9 mouse cellular contexts compared by ENCODE assay signal in the genomic region with DNA sequence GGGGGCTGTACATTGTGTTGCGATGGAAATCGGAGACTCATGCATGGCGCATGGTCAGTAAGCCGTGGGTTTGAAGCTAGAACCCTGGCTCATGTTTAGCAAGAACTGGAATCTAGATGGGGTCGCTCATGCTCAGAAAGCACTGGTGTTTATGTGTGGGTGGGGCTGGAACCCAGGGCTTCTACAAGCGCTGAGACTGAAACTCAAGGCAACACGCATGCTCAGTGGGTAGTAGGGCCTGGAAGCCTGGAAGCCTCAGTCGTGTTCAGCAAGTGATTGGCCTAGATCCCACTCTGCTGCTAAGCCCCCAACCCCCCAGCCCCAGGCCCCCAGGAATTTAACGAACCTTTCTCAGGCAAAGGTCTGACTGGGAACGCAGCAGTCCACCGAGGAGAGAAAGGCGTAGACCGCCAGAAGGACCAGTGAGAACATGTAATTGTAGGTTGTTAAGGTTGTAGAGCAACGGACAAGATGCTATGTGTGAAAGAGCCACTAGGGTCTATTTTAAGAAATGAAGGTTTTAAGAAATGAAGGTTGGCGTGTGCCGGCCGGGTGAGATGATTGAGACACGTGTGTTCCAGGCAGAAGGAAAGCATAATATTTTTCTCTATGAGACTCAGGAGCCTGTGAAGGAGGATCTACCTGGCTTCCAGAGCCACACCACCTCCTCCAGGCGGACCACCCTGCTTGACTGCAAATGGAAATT. TPM values are rescaled to one million over a fixed set of nuclear protein-coding genes. Genes with fewer than 3 reads are reported as not detected.
DNase-seq lines count a peak whose midpoint lies in the region; ATAC-seq and TF ChIP-seq lines count a peak whose summit lies in the region.
"Had no signal": no experiment of that assay in that cellular context is flagged by ENCODE, and none has a peak within 500 bp of the region (broad histone marks: within the 10 kb centered on the region; RNA-seq: fewer than 3 reads in every experiment).

No protein-coding gene starts in this region.

- DNase-seq in heart, adult 11 months = peak; percentile 88
- no peak for DNase-seq in heart, adult 8-10 months (ENCODE audit: low spot score)
- peak; percentile 68 to 69 for DNase-seq in spleen, postnatal 36 days (ENCODE audit: low spot score in 2 of 2)
- no peak for DNase-seq in spleen, postnatal 14 days (ENCODE audit: low spot score in 2 of 2)
- DNase-seq in adrenal gland, postnatal 36 days = no peak
- DNase-seq in adrenal gland, postnatal 14 days = no peak

- H3K4me1 ChIP-seq in intestine, postnatal 0 days (replicated peaks; ENCODE audit: control insufficient read depth, insufficient read depth, low read length) = no peaks in the 10 kb centered on the region
- peaks cover 30% of the 10 kb centered on the region for H3K4me1 ChIP-seq in neural tube, embryonic 15.5 days

- no peaks in the 10 kb centered on the region for H3K9me3 ChIP-seq in intestine, postnatal 0 days (ENCODE audit: control insufficient read depth)
- no peaks in the 10 kb centered on the region for H3K9me3 ChIP-seq in neural tube, embryonic 15.5 days (replicated peaks)

- ATAC-seq in intestine, postnatal 0 days = no peak
- ATAC-seq in neural tube, embryonic 15.5 days (ENCODE audit: low FRiP score) = no peak

- H3K27me3 ChIP-seq in intestine, postnatal 0 days (replicated peaks; ENCODE audit: control insufficient read depth, insufficient read depth, low read length) = no peaks in the 10 kb centered on the region
- H3K27me3 ChIP-seq in neural tube, embryonic 15.5 days (replicated peaks) = no peaks in the 10 kb centered on the region

- H3K27ac ChIP-seq in intestine, postnatal 0 days (ENCODE audit: low read depth, low read length) = no peak overlapping the region
- H3K27ac ChIP-seq in neural tube, embryonic 15.5 days (replicated peaks) = no peak overlapping the region

- no peak overlapping the region for H3K4me3 ChIP-seq in intestine, postnatal 0 days (ENCODE audit: low read depth, low read length)
- H3K4me3 ChIP-seq in neural tube, embryonic 15.5 days (replicated peaks) = peak overlapping the region; percentile 53; the same call in 1 of the 2 replicates

- H3K36me3 ChIP-seq in intestine, postnatal 0 days (ENCODE audit: control insufficient read depth, insufficient read depth) = no peaks in the 10 kb centered on the region
- H3K36me3 ChIP-seq in neural tube, embryonic 15.5 days = no peaks in the 10 kb centered on the region

- WGBS in intestine, postnatal 0 days = 81% methylated on average over 19 of the region's 19 CpGs
- WGBS in neural tube, embryonic 15.5 days = 77% methylated on average over 19 of the region's 19 CpGs

- no peak overlapping the region for H3K9ac ChIP-seq in intestine, postnatal 0 days (ENCODE audit: low read depth, low read length)
- 0 out of 2 replicates have a peak overlapping the region, but pooled peaks have one; percentile 71 for H3K9ac ChIP-seq in neural tube, embryonic 15.5 days (replicated peaks)

- peak overlapping the region; percentile 75 for H3K4me2 ChIP-seq in intestine, postnatal 0 days (replicated peaks; ENCODE audit: low read depth)
- peak overlapping the region; percentile 90 for H3K4me2 ChIP-seq in neural tube, embryonic 15.5 days

- TF ChIP-seq CTCF in intestine, postnatal 0 days (IDR thresholded peaks at IDR 0.05; ENCODE audit: low read depth) = no peak

RNA-seq across cellular contexts. Expression of gene Slc44a2, which starts 1.9 kb away (rescaled TPM):
- total RNA-seq in heart, adult 8-10 months (2022) = 100 to 1,000 TPM in 1 of 4 experiments, 10 to 100 TPM in 3; 90.2 to 124 (median 94.3) TPM
- 13.3 and 13.8 TPM in 2 replicates for polyA plus RNA-seq in intestine, postnatal 0 days (2015; fragmentation: Nextera tagmentation; extraction: Ambion mirVana)
- polyA plus RNA-seq in neural tube, embryonic 15.5 days (2015; fragmentation: Nextera tagmentation; extraction: Ambion mirVana) = 68.4 and 79.7 TPM in 2 replicates
- total RNA-seq in adrenal gland, postnatal 36 days (2021) = 10 to 100 TPM; 35.2 to 54.2 TPM
- 40.4 and 56.5 TPM in 2 replicates for total RNA-seq in adrenal gland, postnatal 14 days (2021)

RNA-seq across cellular contexts. Expression of gene Ap1m2, which starts 10.2 kb away (rescaled TPM):
- total RNA-seq in heart, adult 8-10 months (2022) = not detected
- 192 and 208 TPM in 2 replicates for polyA plus RNA-seq in intestine, postnatal 0 days (2015; fragmentation: Nextera tagmentation; extraction: Ambion mirVana)
- polyA plus RNA-seq in neural tube, embryonic 15.5 days (2015; fragmentation: Nextera tagmentation; extraction: Ambion mirVana) = 2.5 and 12.1 TPM in 2 replicates
- total RNA-seq in adrenal gland, postnatal 36 days (2021) = not detected
- not detected in 2 replicates for total RNA-seq in adrenal gland, postnatal 14 days (2021)
- total RNA-seq: hematopoietic stem cell, adult 5-6 weeks had no signal

RNA-seq across cellular contexts. Expression of gene Cdkn2d, which starts 31.2 kb away (rescaled TPM):
- 10 to 100 TPM; 15.1 to 17.7 (median 16.7) TPM for total RNA-seq in heart, adult 8-10 months (2022)
- 24.1 and 25.8 TPM in 2 replicates for polyA plus RNA-seq in intestine, postnatal 0 days (2015; fragmentation: Nextera tagmentation; extraction: Ambion mirVana)
- polyA plus RNA-seq in neural tube, embryonic 15.5 days (2015; fragmentation: Nextera tagmentation; extraction: Ambion mirVana) = 120 and 129 TPM in 2 replicates
- total RNA-seq in adrenal gland, postnatal 36 days (2021) = 10 to 100 TPM; 14.2 to 16.0 TPM
- total RNA-seq in adrenal gland, postnatal 14 days (2021) = 17.9 and 22.5 TPM in 2 replicates

RNA-seq across cellular contexts. Expression of gene Kri1, which starts 34.6 kb away (rescaled TPM):
- total RNA-seq in heart, adult 8-10 months (2022) = 10 to 100 TPM; 16.2 to 18.3 (median 17.3) TPM
- 7.0 and 7.2 TPM in 2 replicates for polyA plus RNA-seq in intestine, postnatal 0 days (2015; fragmentation: Nextera tagmentation; extraction: Ambion mirVana)
- polyA plus RNA-seq in neural tube, embryonic 15.5 days (2015; fragmentation: Nextera tagmentation; extraction: Ambion mirVana) = 15.2 and 18.7 TPM in 2 replicates
- 10 to 100 TPM; 24.8 to 32.2 TPM for total RNA-seq in adrenal gland, postnatal 36 days (2021)
- 27.2 and 36.8 TPM in 2 replicates for total RNA-seq in adrenal gland, postnatal 14 days (2021)

RNA-seq across cellular contexts. Expression of gene Ilf3, which starts 45.3 kb away (rescaled TPM):
- total RNA-seq in heart, adult 8-10 months (2022) = 10 to 100 TPM; 28.2 to 31.4 (median 29.8) TPM
- polyA plus RNA-seq in intestine, postnatal 0 days (2015; fragmentation: Nextera tagmentation; extraction: Ambion mirVana) = 41.0 and 42.8 TPM in 2 replicates
- polyA plus RNA-seq in neural tube, embryonic 15.5 days (2015; fragmentation: Nextera tagmentation; extraction: Ambion mirVana) = 189 and 205 TPM in 2 replicates
- 10 to 100 TPM; 52.6 to 66.1 TPM for total RNA-seq in adrenal gland, postnatal 36 days (2021)
- 55.3 and 64.4 TPM in 2 replicates for total RNA-seq in adrenal gland, postnatal 14 days (2021)

Comparison
In these comparisons a context has a peak if more than half of its experiments do, and no peak if none do; other contexts are left out.
1. DNase-seq: peak in heart, adult 11 months (single experiment) and spleen, postnatal 36 days (2 of 2); none in heart, adult 8-10 months (single experiment), spleen, postnatal 14 days (0 of 2), adrenal gland, postnatal 36 days (0 of 2) and adrenal gland, postnatal 14 days (single experiment).